Mouse (Mus musculus) cerebellum, adult (tissue): Measurements from ENCODE around the gene Sardh.
A peak's percentile ranks its signal among the peaks of the same experiment; 100 is the strongest.

Source experiments
- ATAC-seq: cut with Nextera tagmentation; 2 replicates; pipeline ENCODE4 v1.9.2; 2017; ENCODE audit warnings: mild to moderate bottlenecking, moderate library complexity, mixed read lengths; ENCODE audit not compliant: insufficient number of reproducible peaks, low FRiP score, low TSS enrichment

Gene Sardh

GRCm38 (mm10) chr2:27228809-27229480 is 19.2 kb downstream of the Sardh start:
- ATAC-seq, result no peak

GRCm38 (mm10) chr2:27226572-27226971 is 21.6 kb downstream of the Sardh start:
- no peak for ATAC-seq

- peak; percentile 41 for ATAC-seq
Observed at GRCm38 (mm10) chr2:27223012-27223421, 25.1 kb downstream of the Sardh start.

GRCm38 (mm10) chr2:27218569-27218968 is 29.6 kb downstream of the Sardh start:
- ATAC-seq, result no peak

- ATAC-seq, result no peak
Observed at GRCm38 (mm10) chr2:27218121-27218544, 30.0 kb downstream of the Sardh start.

- no peak for ATAC-seq
Observed at GRCm38 (mm10) chr2:27215537-27215936, 32.6 kb downstream of the Sardh start.

- ATAC-seq, result peak; percentile 57
Observed at GRCm38 (mm10) chr2:27211966-27212893, 35.9 kb downstream of the Sardh start.

- ATAC-seq, result no peak
Observed at GRCm38 (mm10) chr2:27210676-27211210, 37.4 kb downstream of the Sardh start.

GRCm38 (mm10) chr2:27210255-27210654 is 37.9 kb downstream of the Sardh start:
- no peak for ATAC-seq

GRCm38 (mm10) chr2:27209816-27210215 is 38.3 kb downstream of the Sardh start:
- ATAC-seq, result no peak

- ATAC-seq, result no peak
Observed at GRCm38 (mm10) chr2:27209370-27209769, 38.8 kb downstream of the Sardh start.

GRCm38 (mm10) chr2:27207126-27207525 is 41.0 kb downstream of the Sardh start:
- ATAC-seq, result no peak

- no peak for ATAC-seq
Observed at GRCm38 (mm10) chr2:27206128-27206797, 41.9 kb downstream of the Sardh start.

GRCm38 (mm10) chr2:27205666-27206065 is 42.5 kb downstream of the Sardh start:
- peak; percentile 59; the same call in 1 of the 2 replicates for ATAC-seq

- ATAC-seq, result no peak
Observed at GRCm38 (mm10) chr2:27200586-27200985, 47.6 kb downstream of the Sardh start.

GRCm38 (mm10) chr2:27198551-27199246 is 49.4 kb downstream of the Sardh start:
- ATAC-seq, result no peak

- ATAC-seq, result no peak
Observed at GRCm38 (mm10) chr2:27189994-27190393, 58.1 kb downstream of the Sardh start.

- no peak for ATAC-seq
Observed at GRCm38 (mm10) chr2:27187531-27187930, 60.6 kb downstream of the Sardh start.

GRCm38 (mm10) chr2:27183734-27184133 is 64.4 kb downstream of the Sardh start:
- ATAC-seq, result no peak

GRCm38 (mm10) chr2:27181907-27182306 is 66.2 kb downstream of the Sardh start:
- peak; percentile 20; the same call in 1 of the 2 replicates for ATAC-seq
